Mouse (Mus musculus) fat pad, adult 2 months (tissue): ENCODE data around the gene Nfib.

Experiments used
- DNase-seq: peaks from one replicate; pipeline ENCODE4 v3.0.0-alpha.2; 2011; ENCODE audit warnings: low read depth, low spot score; ENCODE audit errors: extremely low read depth

Gene Nfib

DNA sequence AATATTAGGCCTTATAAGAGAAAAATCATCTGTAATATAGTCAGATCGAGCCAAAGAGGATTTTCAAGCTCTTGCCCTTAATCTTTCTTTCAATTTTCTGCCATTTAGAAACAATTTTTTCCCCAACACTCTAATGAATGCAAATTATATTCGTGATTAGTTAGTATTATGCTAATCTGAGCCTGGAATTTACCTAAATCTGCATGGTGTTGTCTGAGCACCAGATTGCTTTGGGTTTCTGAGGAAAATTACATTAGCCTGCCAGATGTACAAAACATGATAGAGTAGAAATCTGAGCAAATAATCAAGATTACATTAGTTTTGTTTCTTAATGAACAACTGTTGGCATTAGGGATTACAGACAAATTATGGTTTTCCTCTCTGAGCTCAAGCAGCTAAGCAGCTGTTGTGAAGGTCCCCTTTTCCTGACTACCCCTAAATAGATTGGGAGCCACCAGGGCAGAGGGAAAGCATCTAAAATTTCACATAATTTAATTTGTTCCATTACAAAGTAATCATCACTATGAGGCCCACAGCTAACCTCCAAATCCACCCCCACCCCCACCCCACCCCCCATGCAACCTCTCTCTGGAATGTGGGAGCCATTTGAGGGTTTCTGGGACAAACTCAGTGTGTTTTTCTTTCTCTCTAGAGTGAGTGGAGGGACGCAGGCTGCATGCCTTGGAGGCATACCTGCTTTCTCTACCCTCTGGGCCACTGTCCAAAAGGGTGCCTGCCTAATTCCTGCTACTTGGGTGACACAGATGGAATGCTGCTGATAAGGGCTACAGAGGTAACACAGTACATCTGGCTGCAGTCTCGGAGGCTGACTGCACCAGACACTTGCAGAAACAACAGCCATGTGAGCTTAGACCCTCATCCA is 14.2 kb downstream of the Nfib start:
- DNase-seq: no peak

DNA sequence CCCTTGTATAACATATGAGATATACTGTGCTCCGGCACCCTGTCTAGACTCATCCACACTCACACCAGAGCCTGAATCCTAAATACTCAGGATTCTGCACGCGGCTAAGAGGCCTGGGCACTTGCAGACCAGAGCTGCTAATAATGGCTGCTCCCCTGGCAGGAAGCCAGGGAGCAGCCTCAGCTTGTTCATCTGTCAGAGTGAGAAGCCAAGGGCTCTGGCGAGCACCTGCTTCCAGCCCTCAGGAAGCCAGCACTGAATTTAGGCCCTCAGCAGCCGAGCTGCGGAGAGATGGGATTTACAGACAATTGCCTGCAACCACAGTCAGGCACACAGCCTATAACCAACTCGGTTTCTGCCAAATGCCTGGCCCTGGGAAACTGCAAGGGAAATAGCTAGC is 15.3 kb downstream of the Nfib start:
- no peak for DNase-seq

DNA sequence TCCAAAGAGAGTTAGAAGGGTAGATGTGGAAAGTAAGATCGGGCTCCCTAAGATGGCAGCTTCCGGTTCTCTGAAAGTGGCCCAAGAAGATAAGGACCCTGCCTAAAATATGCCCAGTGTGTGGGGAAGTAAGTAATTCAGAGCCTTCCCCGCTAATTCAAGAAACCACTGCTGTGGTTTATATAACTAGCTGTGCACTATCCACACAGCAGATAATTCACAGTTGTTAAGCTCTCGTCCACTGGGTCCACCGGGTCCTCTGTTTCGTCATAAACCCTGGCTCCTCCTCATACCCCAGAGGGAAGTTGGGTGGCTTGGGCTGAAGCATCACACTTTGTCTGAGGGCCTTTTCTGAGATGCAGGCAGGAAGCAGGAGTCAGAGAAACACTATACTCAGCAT is 19.5 kb downstream of the Nfib start:
- DNase-seq: no peak

DNA sequence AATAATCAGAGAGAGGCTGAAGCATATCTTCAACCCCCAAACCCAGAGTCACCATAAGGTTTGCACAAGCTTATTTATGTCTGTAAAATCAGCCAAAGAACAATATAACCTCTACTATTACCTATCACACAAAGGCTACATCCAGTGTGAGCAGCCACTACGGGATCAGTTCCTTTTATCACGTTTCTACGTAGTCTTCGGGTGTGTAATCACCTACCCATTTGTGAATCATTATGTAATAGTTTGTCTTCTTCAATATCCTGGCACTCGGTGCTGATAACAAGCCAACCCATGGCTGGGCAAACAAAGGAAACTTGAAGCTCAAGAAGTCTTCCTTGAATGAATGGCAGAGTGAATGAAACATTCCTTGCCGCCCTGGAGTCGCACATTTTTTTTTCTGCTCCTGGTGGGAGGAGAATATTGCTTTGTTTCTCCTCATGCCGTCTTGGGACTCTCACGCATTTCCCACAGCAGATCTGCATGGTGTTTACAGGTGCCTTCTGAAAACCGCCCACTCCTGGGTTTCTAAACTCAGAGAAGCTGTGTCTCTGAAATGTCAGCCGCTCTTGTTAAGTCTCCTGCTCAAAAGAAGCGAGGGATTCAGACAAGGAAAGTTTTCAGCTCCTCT is 21.3 kb downstream of the Nfib start:
- no peak for DNase-seq

DNA sequence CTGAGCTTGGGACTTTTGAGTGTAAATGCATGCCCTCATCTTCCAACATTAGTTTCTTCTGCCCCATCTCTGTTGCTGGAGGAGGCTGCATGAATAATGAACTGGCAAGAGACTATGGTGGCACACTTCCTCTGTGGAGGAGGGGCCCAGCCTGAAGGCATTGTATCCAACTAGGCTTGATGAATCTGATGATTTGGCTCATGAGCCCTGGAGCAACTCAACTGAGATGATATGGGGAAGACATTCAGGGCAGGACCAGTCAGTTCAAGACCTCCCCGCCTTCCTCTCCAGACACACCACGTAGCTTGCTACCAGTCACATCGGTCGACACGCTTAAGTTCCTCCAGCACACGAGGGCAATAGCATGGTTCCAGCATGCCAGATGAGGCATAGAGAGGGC is 22.0 kb downstream of the Nfib start:
- DNase-seq: no peak

DNA sequence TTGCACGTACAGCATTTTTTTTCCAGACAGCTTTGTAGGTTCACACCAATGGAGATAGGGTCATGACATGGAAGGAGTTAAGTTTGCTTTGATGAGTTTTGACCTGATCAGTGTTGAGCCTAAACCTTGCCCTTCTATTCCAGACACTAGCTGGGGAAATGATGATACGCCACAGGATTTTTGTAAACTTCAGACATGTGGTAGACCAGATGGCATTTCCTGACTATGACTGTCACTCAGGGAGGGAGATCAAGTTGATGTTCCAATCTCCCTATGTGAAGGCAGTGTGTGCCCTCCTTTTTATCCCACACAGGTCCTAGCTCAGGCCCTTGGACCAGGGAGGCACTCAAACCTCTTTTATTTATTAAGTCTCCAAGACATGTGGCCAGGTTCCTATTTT is 29.4 kb downstream of the Nfib start:
- DNase-seq: no peak

DNA sequence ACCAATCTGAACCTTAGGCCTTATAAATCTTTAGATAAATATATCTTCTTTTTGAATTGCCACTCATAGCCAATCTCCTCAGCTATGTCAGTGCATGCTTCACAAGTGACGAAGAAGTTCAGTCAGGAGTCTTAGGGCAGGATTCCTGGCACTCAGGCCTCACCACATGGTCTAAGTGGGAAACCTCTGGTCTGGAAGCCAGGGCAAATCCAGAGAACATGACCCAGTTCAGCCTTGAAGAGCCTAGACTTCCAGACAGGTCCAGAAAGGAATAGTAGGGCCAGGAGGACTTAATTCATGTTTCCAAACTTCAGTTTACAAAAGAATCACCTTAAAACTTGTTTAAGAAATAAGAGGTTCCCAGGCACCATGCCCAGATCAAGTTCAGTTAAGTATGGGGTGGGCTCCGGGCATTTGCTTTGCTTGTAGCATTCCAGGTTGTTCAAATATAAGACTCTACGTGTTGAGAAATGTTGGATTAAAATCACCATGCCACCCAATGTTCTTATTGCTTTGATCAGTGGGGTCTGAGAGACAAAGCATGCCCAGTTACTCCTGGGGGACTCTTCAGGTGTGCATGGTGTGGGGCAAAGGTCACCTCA is 38.2 kb downstream of the Nfib start:
- DNase-seq: no peak

DNA sequence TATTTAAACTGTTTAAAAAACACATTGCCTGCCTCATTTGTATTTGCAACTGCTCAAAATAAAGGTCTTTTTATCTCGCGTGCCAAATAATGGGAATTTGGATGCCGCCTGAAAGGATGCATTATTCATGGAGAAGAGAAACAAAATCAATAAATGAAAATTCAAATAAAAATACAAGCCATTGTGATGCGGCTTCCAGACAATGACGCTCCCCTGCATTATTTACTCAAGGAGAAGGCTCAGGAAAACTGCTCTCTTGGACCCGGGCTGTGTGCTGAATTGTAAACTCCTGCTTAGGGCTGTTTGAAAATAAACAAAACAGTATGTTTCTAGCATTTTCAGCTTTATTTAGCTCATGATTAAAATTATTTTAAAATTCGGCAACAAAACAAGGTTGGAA is 41.1 kb downstream of the Nfib start:
- no peak for DNase-seq

DNA sequence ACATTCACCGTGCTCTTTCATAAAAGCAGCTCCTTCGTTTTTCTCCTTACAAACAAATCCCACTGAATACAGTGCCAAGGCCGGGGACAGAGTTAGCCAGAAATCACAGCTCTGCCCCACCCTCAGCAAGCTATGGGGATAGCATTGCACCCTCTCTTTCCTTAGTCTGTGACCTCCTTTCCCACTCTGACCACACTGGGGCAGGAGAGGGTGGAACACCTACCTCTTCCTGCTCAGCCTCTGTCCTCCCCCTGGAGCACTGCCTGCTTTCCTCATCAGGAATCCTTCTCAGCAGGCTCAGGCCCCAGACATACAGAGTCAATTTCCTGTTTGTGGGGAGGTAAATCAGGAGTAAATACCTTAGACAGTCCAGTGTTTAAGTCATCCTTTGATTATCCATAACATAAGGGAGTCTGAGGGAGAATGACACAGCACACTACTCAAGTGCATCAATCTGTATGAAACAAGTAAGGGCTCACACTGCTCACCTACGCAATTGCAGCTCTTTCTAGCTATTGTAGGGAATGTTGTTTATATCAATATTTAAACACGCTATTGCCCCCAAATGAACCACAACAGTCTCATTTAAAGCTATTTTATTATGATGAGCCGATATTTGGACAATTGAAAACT is 41.7 kb downstream of the Nfib start:
- no peak for DNase-seq

DNA sequence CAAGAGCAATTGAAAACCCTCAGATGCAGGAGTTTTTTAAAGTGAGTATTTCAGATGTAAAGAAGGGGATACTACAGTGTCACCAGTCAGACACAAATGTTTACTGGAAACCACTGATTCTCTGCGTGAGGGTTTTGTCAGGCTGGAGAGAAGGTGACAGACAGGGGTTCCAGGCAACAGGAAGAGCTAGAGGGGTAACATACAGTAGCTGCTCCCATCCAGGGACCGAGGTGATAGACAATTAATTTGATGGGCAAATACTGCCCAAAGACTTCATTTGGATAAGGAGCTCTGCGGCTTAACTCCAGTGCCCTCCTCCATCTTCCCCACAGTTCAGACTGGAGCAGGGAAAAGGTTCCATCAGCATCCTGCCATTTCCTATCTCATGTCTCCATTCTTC is 42.9 kb downstream of the Nfib start:
- no peak for DNase-seq

DNA sequence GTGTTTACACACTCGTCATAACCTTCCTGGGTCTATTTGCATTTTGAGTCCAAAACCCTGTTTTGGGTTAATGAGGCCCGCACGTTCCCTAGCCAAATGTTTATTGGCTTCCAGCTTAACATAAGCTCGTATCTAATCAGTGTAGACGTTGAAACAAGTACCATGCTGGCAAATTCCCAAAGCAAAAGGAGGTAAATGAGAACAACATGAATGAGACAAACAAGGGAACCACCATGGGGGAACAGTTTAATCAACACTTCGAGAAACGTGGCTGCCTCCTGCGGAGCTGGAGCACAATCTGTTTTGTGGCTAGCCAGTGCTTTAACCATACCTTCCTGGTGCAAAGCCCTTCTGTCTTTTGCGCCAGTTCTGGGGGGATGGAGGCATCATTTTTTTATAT is 43.3 kb downstream of the Nfib start:
- no peak for DNase-seq

DNA sequence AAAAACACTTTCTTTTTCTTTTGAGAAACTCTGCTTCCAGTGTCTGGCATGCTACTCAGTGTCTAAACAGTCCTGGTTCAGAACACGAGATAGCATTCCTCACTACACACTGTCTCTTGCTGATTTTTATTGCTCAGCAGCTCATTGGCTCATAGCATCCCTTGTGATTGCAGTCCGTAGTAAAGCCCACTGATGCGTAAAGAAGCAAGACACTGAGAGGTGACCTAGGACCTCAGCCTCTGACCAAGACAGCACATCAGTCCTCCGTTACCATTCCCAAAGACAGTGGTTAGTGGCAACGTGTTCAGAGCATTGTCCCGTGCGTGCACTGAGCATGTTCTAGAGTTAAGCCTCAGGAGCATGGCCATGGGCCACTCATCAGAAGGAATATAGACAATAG is 44.3 kb downstream of the Nfib start:
- no peak for DNase-seq

DNA sequence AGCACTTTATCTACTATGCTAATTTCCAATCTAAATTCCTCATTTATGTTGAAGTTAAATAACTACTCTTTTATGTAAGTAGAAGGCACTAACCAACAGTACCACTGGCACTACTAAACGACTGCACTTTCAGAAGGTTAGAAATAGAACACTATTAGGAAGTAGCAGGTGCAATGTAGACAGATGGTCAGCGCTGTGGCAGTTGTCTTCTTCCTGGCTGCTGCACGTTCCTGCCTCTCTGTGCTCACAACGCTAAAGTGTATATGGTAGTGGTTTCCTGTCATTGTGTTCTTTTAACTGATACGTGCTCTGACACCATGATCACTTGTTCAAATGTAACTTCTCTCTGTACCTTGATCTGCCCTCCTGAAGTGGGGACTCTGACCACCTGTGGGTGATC is 59.9 kb downstream of the Nfib start:
- no peak for DNase-seq

DNA sequence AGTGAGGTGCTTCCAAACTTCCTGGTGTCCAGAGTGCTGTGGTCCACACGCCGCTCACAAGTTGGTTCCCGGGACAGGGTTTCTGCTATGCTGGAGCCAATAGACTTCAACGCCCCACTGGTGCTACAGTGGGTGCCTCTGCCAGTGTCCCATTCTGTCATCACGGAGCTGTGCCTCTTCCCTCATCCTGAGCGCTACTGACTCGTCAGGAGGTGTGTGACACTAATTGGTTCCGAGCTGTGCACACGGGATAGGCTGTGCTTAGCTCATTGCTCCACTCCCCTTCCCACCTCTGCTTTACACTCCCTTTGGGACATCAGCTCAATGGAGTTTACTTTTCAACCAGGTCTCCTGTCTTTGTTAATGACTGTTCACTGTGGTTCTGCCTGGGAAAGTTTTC is 60.8 kb downstream of the Nfib start:
- DNase-seq: no peak

DNA sequence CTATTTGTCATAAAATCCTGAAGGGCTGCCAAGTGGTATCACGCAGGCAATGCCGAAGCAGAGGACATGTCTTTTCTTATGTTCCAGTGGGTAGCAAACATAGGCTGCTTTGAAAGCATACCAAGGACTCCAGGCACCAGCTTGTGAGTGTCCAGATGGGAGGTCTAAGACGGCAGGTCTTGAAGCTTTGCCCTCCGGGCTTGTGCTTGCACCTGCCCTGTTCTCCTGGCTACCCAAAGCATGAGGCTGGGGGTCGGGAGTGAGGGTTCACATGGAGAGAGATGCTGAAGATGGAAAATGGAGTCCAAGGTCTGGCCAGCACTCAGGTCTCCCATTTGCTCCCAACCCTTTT is 61.8 kb downstream of the Nfib start:
- no peak for DNase-seq

DNA sequence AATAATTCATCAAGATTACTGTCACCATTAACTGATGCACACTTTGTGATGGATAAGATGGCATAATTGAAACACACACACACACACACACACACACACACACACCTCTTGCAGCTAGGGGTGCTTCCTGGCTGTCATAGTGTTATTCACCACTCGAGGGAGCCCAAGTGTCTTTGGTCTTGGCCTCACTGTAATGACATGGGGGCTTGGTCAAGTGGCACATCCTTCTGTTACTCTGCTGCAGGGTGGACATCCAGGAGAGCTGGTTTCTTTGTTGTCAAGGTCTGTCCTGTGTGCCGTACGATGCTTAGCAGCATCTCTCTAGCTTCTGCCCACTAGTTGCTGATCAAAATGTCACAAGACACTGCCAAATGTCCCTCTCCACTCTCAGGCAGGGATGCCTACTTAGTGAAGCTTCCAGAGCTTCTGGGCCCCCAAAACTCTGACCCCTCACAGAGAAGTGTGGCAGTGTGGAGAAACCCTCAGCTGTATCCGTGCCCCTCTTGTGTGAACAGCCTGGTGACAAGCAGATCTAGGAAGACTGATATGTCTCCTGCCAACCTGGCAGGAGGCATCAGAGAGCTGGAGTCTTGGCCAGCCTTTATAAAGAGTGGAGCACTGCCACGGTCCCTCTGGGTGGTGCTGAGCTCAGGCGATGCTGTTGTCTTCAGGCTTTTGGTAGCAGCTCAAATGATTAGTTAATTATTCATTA is 62.4 kb downstream of the Nfib start:
- no peak for DNase-seq

DNA sequence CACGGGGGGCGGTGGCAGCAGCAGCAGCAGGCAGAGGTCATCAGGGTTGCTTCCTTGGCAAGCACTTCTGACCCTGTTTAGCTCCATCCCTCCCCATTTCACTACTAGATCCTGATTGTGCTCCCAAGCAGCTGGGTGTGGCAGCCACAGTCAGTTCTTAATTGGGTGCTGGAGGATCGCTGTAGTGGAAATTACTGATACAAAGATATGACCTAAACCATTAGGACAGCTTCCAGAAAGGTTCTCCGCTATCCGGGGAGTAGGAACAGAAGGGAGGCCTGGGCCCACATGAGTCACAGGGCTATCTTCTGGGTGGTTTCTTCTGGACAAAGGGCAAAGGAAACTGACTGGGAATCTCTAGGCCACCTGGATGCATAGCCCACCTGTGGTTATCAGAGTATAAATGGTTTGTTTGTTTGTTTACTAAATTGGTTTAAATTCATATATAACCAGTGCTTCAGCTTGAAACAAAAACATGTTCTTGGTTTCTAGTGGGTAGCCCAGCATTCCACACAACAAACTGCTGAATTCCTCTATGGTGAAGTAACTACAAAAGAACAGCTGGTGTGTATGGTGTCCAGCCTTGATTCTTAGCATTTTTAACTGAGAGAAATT is 64.4 kb downstream of the Nfib start:
- no peak for DNase-seq

DNA sequence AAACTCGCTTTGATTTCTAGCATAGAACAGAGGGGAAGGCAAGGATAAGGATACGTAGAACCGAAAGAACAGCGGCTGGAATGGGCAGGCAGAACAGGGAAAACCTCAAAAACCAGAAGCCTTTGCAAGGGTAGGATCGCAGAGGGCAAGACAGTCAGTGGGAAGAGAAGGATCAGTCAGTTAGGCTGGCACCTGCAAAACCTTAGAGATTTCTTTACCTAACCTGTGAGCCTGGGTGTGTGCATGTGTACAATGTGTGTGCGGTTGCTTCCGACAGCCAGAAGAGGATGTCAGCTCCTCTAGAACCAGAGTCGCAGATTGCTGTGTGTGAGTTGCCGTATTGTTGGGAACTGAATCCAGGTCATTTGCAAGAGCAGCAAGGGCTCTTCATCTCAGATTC is 67.3 kb downstream of the Nfib start:
- no peak for DNase-seq

DNA sequence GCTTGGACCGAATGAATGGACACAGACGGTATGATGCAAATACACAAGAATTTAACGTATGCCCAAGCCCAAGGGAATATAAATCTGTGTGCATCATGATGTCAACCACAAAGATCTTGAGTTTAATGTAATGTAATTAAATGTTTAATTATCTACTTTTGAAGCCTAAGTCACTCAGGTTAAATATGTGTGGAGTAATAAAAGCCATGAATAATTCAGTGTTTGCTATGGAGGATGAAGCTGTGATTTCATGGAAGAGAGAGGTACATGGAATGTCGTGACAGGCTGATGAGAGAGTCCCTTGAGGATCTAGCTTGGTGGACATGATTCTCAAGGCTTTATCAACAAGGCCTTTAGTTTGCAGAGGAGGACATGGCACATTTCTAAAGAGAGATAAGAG is 67.9 kb downstream of the Nfib start:
- no peak for DNase-seq

DNA sequence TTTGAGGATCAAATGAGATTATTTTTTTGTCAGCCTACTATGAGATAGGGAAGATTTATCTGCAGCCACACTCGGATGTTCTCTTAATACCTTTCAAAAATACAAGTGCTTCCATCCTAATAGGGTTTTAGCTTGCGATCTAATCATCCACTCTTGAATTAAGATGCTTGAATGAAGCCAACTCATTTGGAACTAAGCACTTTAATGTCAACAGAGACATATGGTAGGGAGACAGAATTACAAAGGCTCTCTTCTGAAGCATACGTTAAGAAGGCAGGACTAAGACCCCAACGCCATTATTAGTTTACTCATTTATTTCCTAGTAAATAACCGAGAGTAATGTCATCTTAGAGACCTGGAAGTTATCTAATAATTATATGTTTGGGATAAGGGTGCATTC is 68.9 kb downstream of the Nfib start:
- no peak for DNase-seq

DNA sequence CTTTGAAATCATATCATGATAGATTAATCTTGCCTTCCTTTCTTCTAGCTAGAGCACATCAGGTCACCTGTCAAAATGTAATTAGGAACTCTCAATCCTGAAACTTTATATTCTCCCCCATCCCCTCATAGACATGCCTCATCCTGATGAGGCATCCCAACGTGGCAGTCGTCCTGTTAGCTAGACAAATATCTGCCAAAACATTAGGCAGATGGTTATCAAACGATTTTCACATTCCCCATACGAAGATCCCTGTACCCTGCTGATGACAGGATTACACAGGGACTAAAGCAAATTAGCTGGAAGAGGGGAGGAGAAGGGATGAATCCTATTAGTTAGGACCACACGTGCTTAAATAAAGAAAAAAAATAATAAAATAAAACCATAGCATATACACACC is 69.7 kb downstream of the Nfib start:
- DNase-seq: no peak
